Mouse (Mus musculus) kidney, postnatal 25 days (tissue): ENCODE data around the gene Chic2.
A peak's percentile ranks its signal among the peaks of the same experiment; 100 is the strongest.

Experiments
- DNase-seq, 2 experiments: peaks; one replicate each; pipeline ENCODE4 v3.0.0; 2021; ENCODE audit warnings: mixed read lengths in 2 of 2

The Chic2 gene

DNA sequence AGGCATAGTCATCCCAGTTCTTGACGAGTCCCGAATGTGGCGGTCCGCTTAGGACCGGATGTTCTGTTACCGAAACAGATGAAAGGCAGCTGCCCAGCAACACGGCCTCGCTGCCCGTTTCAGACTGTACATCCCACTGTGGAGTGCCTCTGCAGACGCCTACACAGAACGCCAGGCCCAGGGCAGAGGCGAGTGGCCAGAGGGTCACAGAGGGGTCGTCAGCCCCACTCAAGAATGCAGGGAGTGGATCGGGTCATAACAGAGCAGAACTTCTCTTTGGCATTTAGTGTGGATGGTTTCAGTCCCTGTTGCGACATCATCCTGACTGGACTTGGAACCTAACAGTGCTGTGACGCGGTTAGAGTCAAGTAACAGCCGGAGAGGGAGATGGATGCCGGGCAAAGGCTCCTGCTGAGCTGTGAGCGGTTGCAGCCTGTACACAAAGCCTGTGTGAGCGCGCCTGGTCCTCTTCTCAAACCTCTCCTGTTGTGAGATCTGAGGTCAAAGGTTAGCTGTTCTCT lies 70.5 kb downstream of the Chic2 start:
- peak; percentile 51 to 77 for DNase-seq

DNA sequence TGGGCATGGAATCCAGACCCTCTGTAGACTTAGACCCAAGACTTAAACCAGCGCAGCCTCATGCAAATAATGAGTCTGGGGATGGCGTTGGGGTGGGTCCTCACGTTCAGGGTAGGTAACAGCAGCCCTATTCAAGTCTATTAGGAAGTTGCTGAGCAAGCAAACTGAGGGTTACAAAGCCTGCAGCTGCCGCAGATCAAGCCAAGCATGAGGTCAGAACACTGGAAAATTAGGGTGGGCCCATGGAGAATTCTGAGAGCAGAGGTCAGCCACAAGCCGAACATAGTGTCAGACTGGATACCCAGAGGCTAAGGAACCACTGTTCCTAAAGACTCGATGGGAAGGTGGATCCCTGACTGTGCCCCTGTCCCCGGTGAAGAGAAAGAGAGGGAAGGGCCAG lies 73.2 kb downstream of the Chic2 start:
- DNase-seq: peak in 1 of 2 experiments; percentile 38

DNA sequence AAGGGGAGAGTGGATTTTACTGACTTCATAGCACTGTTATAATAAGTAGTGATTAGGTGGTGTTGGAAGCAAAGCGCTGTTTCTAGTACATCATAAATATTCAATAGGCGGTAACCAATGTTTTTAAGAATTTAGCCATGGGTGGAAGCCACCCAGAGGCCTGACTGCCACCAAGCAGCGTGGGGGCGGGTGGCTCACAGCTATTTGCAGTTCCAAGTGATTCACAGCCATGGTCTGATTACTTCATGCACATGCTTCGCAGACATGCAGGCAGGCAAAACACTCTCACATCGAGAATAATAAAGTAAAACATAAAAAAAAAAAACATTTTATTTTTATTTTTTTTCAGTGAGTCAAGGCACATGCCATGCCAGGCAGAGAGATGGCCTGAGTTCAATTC lies 75.2 kb downstream of the Chic2 start:
- no peak for DNase-seq

DNA sequence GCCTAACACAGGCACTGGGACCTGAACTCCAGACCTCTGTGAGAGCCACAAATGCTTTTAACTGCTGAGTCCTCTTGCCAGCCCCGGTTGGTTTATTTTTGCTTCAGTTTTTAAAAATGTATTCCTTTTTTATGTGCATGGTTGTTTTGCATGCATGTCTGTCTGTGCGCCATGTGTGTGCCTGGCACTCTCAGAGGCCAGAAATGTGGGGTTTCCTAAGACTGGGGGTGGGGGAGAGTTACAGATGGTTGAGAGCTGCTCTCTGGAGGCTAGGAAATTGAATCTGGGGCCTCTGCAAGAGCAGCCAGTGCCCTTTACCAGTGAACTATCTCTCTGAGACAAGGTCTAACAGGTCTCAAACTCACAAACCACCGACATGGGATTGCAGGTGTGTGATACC lies 76.7 kb downstream of the Chic2 start:
- DNase-seq: peak in 1 of 2 experiments; percentile 7

DNA sequence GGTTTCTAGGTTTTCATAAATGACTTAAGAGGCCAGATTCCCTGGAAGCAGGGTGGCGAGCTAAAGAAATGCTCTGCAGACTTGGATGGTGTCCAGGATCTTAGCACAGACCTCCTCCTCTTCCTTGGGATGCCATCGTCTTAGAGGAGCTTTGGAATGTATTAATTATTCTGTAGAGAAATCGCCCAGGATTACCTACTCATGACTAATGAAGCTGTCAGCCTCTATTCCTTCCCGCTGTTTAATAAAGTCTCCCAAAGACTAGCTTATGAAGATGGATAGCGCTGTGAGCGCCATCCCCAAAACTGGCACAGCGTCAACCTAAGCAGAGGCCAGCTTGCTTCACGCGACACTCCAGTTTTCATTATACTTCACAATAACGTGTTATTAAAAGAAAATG lies 77.7 kb downstream of the Chic2 start:
- no peak for DNase-seq

DNA sequence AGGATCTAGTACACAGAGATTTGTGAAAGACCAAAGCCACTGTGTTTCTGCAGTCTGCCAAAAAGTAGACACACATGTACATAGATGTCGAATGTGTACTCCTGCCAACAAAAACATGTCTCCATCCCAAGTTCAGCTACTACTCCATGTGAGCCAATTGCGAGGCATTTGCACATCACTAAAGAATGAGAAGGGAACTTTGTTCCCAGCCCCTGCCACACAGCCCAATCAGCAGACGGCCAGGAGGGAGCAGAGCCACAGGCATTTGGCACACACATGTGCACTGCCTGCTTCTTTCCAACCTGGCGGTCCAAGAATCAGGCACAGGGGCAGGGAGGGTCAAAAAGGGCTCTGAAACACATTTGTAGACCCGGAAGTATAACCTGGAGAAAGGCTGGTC lies 81.8 kb downstream of the Chic2 start:
- DNase-seq: no peak

DNA sequence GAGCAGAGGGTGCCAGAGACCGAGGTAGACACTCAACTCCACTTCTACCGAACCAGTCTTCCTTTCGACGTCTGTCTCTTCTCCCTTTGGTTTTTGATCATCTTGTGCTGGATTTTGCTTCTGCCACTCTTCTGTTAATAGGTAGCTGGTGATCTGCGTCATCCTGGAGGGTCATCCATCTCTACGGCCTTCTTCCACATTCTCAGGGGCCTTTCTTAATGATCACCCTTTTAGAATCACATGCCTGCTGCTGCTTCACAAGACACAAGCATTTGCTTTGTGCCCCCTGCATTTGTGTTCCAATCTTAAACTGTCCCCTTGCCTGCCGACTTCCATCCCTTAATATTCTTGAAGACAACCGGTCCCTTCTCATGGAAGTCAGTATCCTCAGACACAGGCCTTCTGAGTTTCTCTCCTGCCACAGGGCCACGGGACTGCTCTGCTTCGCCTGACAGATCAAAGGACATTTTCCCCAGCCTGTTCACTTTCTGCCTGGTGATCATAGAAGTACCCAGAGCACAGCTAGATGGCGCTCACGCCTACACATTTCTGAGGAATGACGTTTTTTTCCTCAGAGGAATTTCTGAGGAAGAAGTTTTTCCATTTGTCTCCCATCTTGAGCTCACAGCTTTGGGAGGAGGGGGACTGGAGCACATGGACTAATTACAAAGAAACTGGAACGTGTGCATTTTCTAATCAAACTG lies 83.6 kb downstream of the Chic2 start:
- DNase-seq: peak; percentile 78 to 88

DNA sequence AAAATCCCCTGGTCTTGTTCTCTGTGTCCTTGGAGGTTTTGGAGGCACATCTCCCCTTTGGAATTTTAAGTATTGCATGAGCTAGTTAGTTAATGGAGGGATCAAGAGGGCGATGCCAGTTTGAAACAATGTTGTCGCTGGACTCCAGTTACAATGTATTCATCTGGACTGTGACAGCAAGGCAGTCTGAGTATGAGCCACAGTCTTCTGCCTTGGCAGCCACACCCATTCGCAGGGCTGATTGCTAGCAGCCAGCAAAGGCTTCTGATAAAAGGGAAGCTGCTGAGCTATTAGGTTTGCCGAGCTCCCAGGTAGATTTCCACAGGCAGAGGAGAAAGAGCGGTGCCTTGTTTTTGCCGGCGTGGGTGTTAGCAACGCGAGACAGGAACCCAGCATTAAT lies 84.3 kb downstream of the Chic2 start:
- DNase-seq: no peak

DNA sequence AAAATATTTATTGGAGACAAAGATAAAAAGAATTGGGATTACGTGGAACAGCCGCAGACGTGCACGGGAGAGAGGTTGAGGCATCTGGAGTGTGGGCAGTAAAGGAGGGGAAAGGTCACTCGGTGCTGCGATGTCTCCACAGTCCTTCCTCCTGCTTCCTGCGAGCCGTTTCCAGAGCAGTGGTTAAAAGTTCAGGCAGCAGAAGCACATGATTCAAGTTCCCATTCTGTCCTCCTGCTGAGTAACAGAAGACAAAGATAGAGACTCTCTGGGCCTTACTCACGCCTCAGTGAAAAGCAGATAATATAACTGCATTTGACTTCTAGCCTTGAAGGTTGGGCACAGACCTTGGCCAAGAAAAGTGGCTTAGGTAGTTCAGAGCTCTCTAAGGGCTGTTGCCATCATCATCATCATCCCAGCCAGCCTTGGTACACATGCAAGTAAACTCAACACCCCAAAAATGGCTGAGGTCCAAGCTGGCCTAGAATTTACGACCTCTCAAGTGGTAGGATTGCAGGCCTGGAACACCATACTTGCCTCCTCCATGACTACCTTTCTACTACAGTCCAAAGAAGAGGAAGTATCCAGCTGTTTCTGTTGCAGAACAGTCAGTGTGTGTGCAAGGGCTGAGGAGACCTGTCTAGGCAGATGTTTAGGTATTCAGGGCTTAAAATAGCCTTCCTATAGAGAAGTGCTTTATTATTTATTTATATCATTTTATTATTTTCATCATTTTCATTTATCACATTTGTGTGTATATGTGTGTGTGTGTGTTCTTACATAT lies 87.1 kb downstream of the Chic2 start:
- no peak for DNase-seq

DNA sequence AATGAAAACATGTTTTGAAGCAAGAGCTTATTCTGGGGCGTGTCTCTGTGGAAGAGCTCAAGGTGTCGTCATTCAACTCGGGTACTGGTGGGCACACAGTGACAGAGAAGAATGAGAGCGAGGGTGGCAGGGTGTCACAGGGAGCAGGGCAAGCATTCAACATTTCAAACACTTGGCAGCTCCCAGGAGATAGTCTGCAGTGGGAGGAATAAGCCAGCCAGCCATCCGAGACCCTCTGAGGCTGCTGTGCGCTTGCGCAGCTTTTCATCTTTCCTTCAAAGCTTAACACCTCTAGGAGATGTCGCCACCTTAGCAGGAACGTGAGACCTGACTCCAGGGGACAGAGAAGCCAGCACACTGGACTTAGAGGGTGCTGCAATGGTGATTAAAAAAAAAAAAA lies 88.2 kb downstream of the Chic2 start:
- DNase-seq: no peak

DNA sequence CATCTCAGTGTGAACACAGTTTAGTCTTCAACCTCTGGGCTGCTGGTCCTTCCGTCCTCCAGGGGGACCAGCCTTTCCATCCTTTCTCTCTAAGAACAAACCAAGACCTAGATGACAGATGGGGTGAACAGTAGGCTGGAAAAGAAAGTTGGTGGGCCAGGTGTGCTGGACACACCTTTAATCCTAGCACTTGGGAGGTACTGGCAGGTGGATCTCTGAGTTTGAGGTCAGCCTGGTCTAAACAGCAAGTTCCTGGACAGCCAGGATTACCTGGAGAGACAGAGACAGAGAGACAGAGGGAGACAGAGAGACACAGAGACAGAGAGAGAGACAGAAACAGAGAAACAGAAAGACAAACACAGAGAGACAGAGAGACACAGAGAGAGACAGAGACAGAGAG lies 89.0 kb downstream of the Chic2 start:
- DNase-seq: no peak

DNA sequence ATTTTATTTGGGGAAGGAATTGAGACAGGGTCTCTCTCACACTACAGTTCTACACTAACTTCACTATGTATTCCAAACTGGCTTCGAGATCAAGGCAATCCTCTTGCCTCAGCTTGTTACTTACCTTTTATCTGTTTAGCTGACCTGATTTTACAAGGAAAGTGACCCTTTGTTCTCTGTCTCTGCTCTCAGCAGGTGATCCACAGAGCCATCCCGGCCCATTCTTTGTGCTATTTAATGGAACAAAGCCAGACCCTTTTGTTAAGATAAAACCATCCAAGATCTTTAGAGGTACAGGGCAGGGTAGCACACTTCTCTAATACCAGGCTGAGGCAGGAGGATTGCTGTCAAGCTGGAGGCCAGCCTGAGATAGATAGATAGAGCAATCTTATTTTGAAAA lies 91.6 kb downstream of the Chic2 start:
- DNase-seq: no peak

DNA sequence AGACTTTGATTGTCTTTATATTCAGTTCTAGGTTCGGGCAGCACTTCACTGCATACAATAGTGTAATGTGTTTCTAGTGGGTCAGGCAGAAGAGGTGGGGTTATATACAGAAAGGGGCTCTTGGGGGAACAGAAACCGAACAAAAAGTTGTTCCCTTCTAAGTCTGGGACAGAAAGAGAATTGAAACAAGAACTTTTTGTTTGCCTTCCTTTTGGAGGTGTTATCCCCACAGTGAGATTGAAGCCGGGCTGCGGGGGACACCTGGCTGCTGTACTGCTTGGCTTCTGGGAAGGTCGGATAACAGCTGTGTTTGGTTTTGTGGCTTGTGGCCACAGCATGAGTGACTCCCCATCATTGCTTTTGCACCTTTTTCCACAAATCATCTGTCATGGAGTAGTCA lies 93.2 kb downstream of the Chic2 start:
- DNase-seq: no peak

DNA sequence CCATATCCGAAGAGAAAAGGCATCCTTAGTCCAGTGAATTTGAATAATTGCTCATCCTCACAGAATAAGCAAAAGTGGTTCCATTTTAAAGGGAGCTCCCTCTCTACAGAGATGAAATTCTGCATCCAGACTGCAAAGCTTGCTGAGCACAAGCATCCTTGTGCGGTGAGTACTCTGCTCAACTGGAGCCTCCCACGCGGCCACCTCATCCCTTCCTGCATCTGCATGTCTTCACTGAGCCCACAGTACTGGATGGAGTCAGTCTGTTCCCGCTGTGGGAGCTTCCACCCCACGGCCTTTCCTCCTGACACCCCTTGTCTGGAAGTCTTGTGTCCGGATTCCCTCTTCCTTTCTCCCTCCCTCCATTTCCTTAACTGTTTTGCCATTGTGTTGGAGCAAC lies 95.3 kb downstream of the Chic2 start:
- no peak for DNase-seq

DNA sequence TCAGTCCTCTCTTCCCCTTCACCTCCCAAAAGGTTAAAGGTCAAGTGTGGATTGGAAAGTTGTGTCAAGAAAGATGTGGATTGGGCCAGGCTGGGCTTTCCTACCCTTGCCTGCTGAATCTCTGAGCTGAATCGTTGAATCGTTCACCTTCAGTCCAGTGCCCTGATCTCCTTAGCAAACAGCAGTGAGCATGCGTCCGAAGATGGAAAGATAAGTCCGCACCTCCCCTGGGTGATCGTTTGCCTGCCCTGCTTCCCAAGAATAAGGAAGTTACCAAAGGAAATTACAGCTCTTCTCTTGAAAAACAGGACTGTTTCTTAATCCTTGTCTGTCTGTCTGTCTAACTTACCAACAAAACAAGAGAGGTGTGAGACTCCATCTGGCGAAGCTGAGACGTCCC lies 96.1 kb downstream of the Chic2 start:
- DNase-seq: no peak
